ENCODE assay signal across 20 mouse cellular contexts in the genomic region with DNA sequence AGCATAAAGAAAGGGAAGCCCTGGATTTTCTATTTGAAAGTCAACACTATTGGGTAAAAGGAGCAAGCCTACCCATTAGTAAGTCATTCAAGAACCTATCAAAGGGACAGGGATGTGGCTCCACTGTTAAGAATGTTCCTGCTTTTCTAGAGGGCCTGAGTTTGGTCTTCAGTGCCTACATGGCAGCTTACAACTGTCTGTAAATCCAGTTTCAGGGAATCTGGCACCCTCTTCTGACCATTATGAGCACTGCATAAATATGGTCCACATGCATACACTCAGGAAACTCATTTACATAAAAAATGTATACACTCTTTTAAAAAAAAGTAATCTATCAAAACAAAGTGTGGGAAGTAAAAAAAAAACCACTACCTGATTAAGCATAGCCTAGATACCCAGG. TPM values are rescaled to one million over a fixed set of nuclear protein-coding genes. Genes with fewer than 3 reads are reported as not detected.
DNase-seq lines count a peak whose midpoint lies in the region; ATAC-seq and TF ChIP-seq lines count a peak whose summit lies in the region.
"Had no signal": no experiment of that assay in that cellular context is flagged by ENCODE, and none has a peak within 500 bp of the region (broad histone marks: within the 10 kb centered on the region; RNA-seq: fewer than 3 reads in every experiment).

No protein-coding gene starts in this region.

- DNase-seq in cerebellum, adult 2 months, result no peak
- DNase-seq in cerebellum, adult 18-20 months, result no peak
- DNase-seq in liver, postnatal 0 days, result no peak
- DNase-seq in liver, result no peak
- peak; percentile 43 for DNase-seq in 416B (ENCODE audit: low read depth)
- DNase-seq in ZHBTc4 (ENCODE audit: low read depth, low spot score), result peak; percentile 51
- no peak for DNase-seq in cerebellum, adult 11-12 months
- DNase-seq: cerebellum, adult 9-10 months; gastrocnemius, postnatal 10 days; midbrain, embryonic 14.5 days; right cerebral cortex, postnatal 4 days had no signal

- no peaks in the 10 kb centered on the region for H3K4me1 ChIP-seq in cerebellum, adult 2 months (ENCODE audit: control insufficient read depth, insufficient read depth, low read length)
- no peaks in the 10 kb centered on the region for H3K4me1 ChIP-seq in liver, postnatal 0 days (ENCODE audit: insufficient read depth)
- H3K4me1 ChIP-seq: embryonic facial prominence, embryonic 12.5 days; forebrain, embryonic 12.5 days; heart, embryonic 15.5 days; lung, embryonic 15.5 days; neural tube, embryonic 15.5 days had no signal

- no peak for TF ChIP-seq EP300 in liver, postnatal 0 days (IDR thresholded peaks at IDR 0.05; ENCODE audit: low read depth)

- no peaks in the 10 kb centered on the region for H3K36me3 ChIP-seq in liver, postnatal 0 days (replicated peaks; ENCODE audit: insufficient read depth, low read length)
- H3K36me3 ChIP-seq: embryonic facial prominence, embryonic 12.5 days; heart, embryonic 15.5 days; lung, embryonic 15.5 days had no signal

- no peak overlapping the region for H3K4me2 ChIP-seq in liver, postnatal 0 days (ENCODE audit: low read depth, low read length)
- H3K4me2 ChIP-seq: embryonic facial prominence, embryonic 12.5 days; forebrain, embryonic 12.5 days; heart, embryonic 15.5 days; lung, embryonic 15.5 days; neural tube, embryonic 15.5 days had no signal

- H3K4me3 ChIP-seq in cerebellum, adult 2 months (replicated peaks; ENCODE audit: insufficient read depth, low read depth, low read length), result no peak overlapping the region
- no peak overlapping the region for H3K4me3 ChIP-seq in liver, postnatal 0 days (ENCODE audit: low read depth, low read length)
- H3K4me3 ChIP-seq: embryonic facial prominence, embryonic 12.5 days; forebrain, embryonic 12.5 days; heart, embryonic 15.5 days; lung, embryonic 15.5 days; neural tube, embryonic 15.5 days had no signal

- peak; percentile 21; the same call in 1 of the 2 replicates for TF ChIP-seq CTCF in cerebellum, adult 2 months (IDR thresholded peaks at IDR 0.05; ENCODE audit: borderline replicate concordance, insufficient read depth, low read depth, low read length)
- peak; percentile 43 for TF ChIP-seq CTCF in liver, postnatal 0 days (IDR thresholded peaks at IDR 0.05; ENCODE audit: low read depth)

- ATAC-seq in liver, postnatal 0 days, result no peak
- no peak for ATAC-seq in erythroblast, adult 5-6 weeks (replicated peaks; ENCODE audit: low FRiP score, poor library complexity, severe bottlenecking)
- ATAC-seq: inflammation-experienced regulatory T-cells, adult 6 months had no signal

- no peaks in the 10 kb centered on the region for H3K9me3 ChIP-seq in liver, postnatal 0 days (ENCODE audit: low read length)
- H3K9me3 ChIP-seq: embryonic facial prominence, embryonic 12.5 days; heart, embryonic 15.5 days; lung, embryonic 15.5 days; neural tube, embryonic 15.5 days had no signal

- no peak overlapping the region for H3K27ac ChIP-seq in cerebellum, adult 2 months (ENCODE audit: insufficient read depth, low read length)
- H3K27ac ChIP-seq in liver, postnatal 0 days (ENCODE audit: low read depth), result no peak overlapping the region
- H3K27ac ChIP-seq: embryonic facial prominence, embryonic 12.5 days; forebrain, embryonic 12.5 days; heart, embryonic 15.5 days; lung, embryonic 15.5 days; neural tube, embryonic 15.5 days had no signal

- no peaks in the 10 kb centered on the region for H3K27me3 ChIP-seq in cerebellum, adult 2 months (ENCODE audit: control insufficient read depth, insufficient read depth, low read length)
- no peaks in the 10 kb centered on the region for H3K27me3 ChIP-seq in liver, postnatal 0 days (ENCODE audit: insufficient read depth, low read length)
- H3K27me3 ChIP-seq: embryonic facial prominence, embryonic 12.5 days; forebrain, embryonic 12.5 days; heart, embryonic 15.5 days; lung, embryonic 15.5 days; neural tube, embryonic 15.5 days had no signal

- H3K9ac ChIP-seq in liver, postnatal 0 days (replicated peaks), result no peak overlapping the region
- H3K9ac ChIP-seq: embryonic facial prominence, embryonic 12.5 days; forebrain, embryonic 12.5 days; heart, embryonic 15.5 days; lung, embryonic 15.5 days; neural tube, embryonic 15.5 days had no signal

- TF ChIP-seq POLR2A in cerebellum, adult 2 months (IDR thresholded peaks at IDR 0.05; ENCODE audit: borderline replicate concordance, insufficient read depth, low read length), result no peak

RNA-seq across cellular contexts. Expression of a gene that starts 16.1 kb away (rescaled TPM):
- polyA plus RNA-seq in cerebellum, adult 2 months (2012; rRNA removed), result 160 and 183 TPM in 2 replicates
- polyA plus RNA-seq in liver, postnatal 0 days (2015; fragmentation: Nextera tagmentation; extraction: Ambion mirVana), result 2.3 and 3.5 TPM in 2 replicates
- total RNA-seq in erythroblast, adult 5-6 weeks (2015; ENCODE audit: low replicate concordance), result 2.7 and 5.2 TPM in 2 replicates
- 9.8 and 10.1 TPM in 2 replicates for total RNA-seq in erythroblast, adult 5-6 weeks (2017; ENCODE audit: low replicate concordance)

RNA-seq across cellular contexts. Expression of a gene that starts 18.5 kb away (rescaled TPM):
- 504 and 518 TPM in 2 replicates for polyA plus RNA-seq in cerebellum, adult 2 months (2012; rRNA removed)
- 0.54 and 0.68 TPM in 2 replicates for polyA plus RNA-seq in liver, postnatal 0 days (2015; fragmentation: Nextera tagmentation; extraction: Ambion mirVana)
- total RNA-seq in erythroblast, adult 5-6 weeks (2015; ENCODE audit: low replicate concordance), result not detected in 2 replicates
- total RNA-seq in erythroblast, adult 5-6 weeks (2017; ENCODE audit: low replicate concordance), result 0.26 TPM in 1 of 2 replicates, not detected in the other

RNA-seq across cellular contexts. Expression of a gene that starts 47.9 kb away (rescaled TPM):
- polyA plus RNA-seq in cerebellum, adult 2 months (2012; rRNA removed), result 0.62 and 0.81 TPM in 2 replicates
- polyA plus RNA-seq in liver, postnatal 0 days (2015; fragmentation: Nextera tagmentation; extraction: Ambion mirVana), result not detected in 2 replicates
- not detected in 2 replicates for total RNA-seq in erythroblast, adult 5-6 weeks (2015; ENCODE audit: low replicate concordance)
- not detected in 2 replicates for total RNA-seq in erythroblast, adult 5-6 weeks (2017; ENCODE audit: low replicate concordance)
- total RNA-seq: adrenal gland, postnatal 4 days; gastrocnemius, postnatal 10 days had no signal
- polyA plus RNA-seq: C2C12; forebrain, embryonic 12.5 days; heart, embryonic 15.5 days; lung, embryonic 15.5 days; midbrain, embryonic 14.5 days; neural tube, embryonic 15.5 days had no signal

RNA-seq across cellular contexts. Expression of a gene that starts 49.7 kb away (rescaled TPM):
- 223 and 254 TPM in 2 replicates for polyA plus RNA-seq in cerebellum, adult 2 months (2012; rRNA removed)
- polyA plus RNA-seq in liver, postnatal 0 days (2015; fragmentation: Nextera tagmentation; extraction: Ambion mirVana), result 0.02 and 0.04 TPM in 2 replicates
- total RNA-seq in erythroblast, adult 5-6 weeks (2015; ENCODE audit: low replicate concordance), result not detected in 2 replicates
- 0.14 TPM in 1 of 2 replicates, not detected in the other for total RNA-seq in erythroblast, adult 5-6 weeks (2017; ENCODE audit: low replicate concordance)

Comparison
In these comparisons a context has a peak if more than half of its experiments do, and no peak if none do; other contexts are left out.
1. DNase-seq: peak in 416B (single experiment) and ZHBTc4 (single experiment); none in cerebellum, adult 2 months (0 of 2), cerebellum, adult 18-20 months (0 of 2), liver, postnatal 0 days (single experiment), liver (single experiment) and cerebellum, adult 11-12 months (single experiment).
2. RNA of a gene that starts 16.1 kb away (polyA plus RNA-seq): 160 to 183 TPM in cerebellum, adult 2 months; 2.3 to 3.5 TPM in liver, postnatal 0 days; every median in the first group is over 10 times any median in the second.
3. RNA of a gene that starts 18.5 kb away (polyA plus RNA-seq): 504 to 518 TPM in cerebellum, adult 2 months; 0.54 to 0.68 TPM in liver, postnatal 0 days; every median in the first group is over 100 times any median in the second.